Mouse (Mus musculus): ENCODE measurements around the gene Tat.

GRCm38 (mm10) chr8:109983944-109984343, 6.3 kb upstream of the Tat start:
- no peak for TF ChIP-seq CTCF (IDR thresholded peaks at IDR 0.05; ENCODE audit: low read depth, low read length)
- no peak for TF ChIP-seq GATA1 (IDR thresholded peaks at IDR 0.05; ENCODE audit: borderline replicate concordance, low read length)
- TF ChIP-seq TAL1 (conservative IDR thresholded peaks at IDR 0.05; ENCODE audit: low read depth, low read length): no peak
- TF ChIP-seq GATA2 (IDR thresholded peaks at IDR 0.05; ENCODE audit: borderline replicate concordance, low read depth, low read length): no peak
- TF ChIP-seq POLR2AphosphoS5 (IDR thresholded peaks at IDR 0.05; ENCODE audit: insufficient replicate concordance, low read depth, low read length): no peak
